ENCODE assay signal across 32 mouse cellular contexts in genomic region chr13:60491948-60492464, GRCm38 (mm10).
DNase-seq lines count a peak whose midpoint lies in the region; ATAC-seq and TF ChIP-seq lines count a peak whose summit lies in the region.
"Had no signal": no experiment of that assay in that cellular context is flagged by ENCODE, and none has a peak within 500 bp of the region (broad histone marks: within the 10 kb centered on the region; RNA-seq: fewer than 3 reads in every experiment).

No protein-coding gene starts in this region.

- no peaks in the 10 kb centered on the region for H3K9me3 ChIP-seq in liver, postnatal 0 days (ENCODE audit: low read length)
- H3K9me3 ChIP-seq in liver, embryonic 12.5 days (replicated peaks): no peaks in the 10 kb centered on the region
- H3K9me3 ChIP-seq in hindbrain, postnatal 0 days (ENCODE audit: low read length): no peaks in the 10 kb centered on the region
- no peaks in the 10 kb centered on the region for H3K9me3 ChIP-seq in midbrain, embryonic 15.5 days
- H3K9me3 ChIP-seq: embryonic facial prominence, embryonic 13.5 days; forebrain, embryonic 12.5 days; forebrain, embryonic 15.5 days; heart, embryonic 15.5 days; hindbrain, embryonic 12.5 days; hindbrain, embryonic 15.5 days had no signal

- TF ChIP-seq CTCF in liver, postnatal 0 days (IDR thresholded peaks at IDR 0.05; ENCODE audit: low read depth): no peak
- no peak for TF ChIP-seq CTCF in hindbrain, postnatal 0 days (IDR thresholded peaks at IDR 0.05; ENCODE audit: low read depth)

- H3K36me3 ChIP-seq in liver, postnatal 0 days (replicated peaks; ENCODE audit: insufficient read depth, low read length): no peaks in the 10 kb centered on the region
- no peaks in the 10 kb centered on the region for H3K36me3 ChIP-seq in liver, embryonic 12.5 days
- no peaks in the 10 kb centered on the region for H3K36me3 ChIP-seq in hindbrain, postnatal 0 days (ENCODE audit: insufficient read depth, low read length)
- H3K36me3 ChIP-seq in midbrain, embryonic 15.5 days (replicated peaks): no peaks in the 10 kb centered on the region
- H3K36me3 ChIP-seq: embryonic facial prominence, embryonic 10.5 days; embryonic facial prominence, embryonic 13.5 days; forebrain, embryonic 12.5 days; forebrain, embryonic 15.5 days; G1E; heart, embryonic 12.5 days; heart, embryonic 15.5 days; hindbrain, embryonic 12.5 days; hindbrain, embryonic 15.5 days had no signal

- DNase-seq in heart, adult 11 months: peak; percentile 42
- no peak for DNase-seq in heart, postnatal 36 days
- peak; percentile 28 for DNase-seq in liver, postnatal 0 days
- DNase-seq in hindbrain, postnatal 0 days (ENCODE audit: low spot score): no peak
- DNase-seq: adrenal gland, adult 2 months; adrenal gland, postnatal 14 days; cerebellum, adult 11 months; cerebellum, adult 2 months; cerebellum, adult 9-11 months; cerebellum, postnatal 25 days; embryo, embryonic 11 days; gastrocnemius, postnatal 10 days; gastrocnemius, postnatal 36 days; heart, adult 18-20 months; heart, postnatal 10 days; heart, postnatal 4 days had no signal

- H3K27me3 ChIP-seq in liver, postnatal 0 days (ENCODE audit: insufficient read depth, low read length): no peaks in the 10 kb centered on the region
- H3K27me3 ChIP-seq in liver, embryonic 12.5 days (replicated peaks): no peaks in the 10 kb centered on the region; the same call in 1 of the 2 replicates
- H3K27me3 ChIP-seq in hindbrain, postnatal 0 days (ENCODE audit: insufficient read depth, low read length): no peaks in the 10 kb centered on the region
- H3K27me3 ChIP-seq in midbrain, embryonic 15.5 days (replicated peaks): no peaks in the 10 kb centered on the region
- H3K27me3 ChIP-seq: CH12.LX; embryonic facial prominence, embryonic 13.5 days; forebrain, embryonic 12.5 days; forebrain, embryonic 15.5 days; heart, embryonic 15.5 days; hindbrain, embryonic 12.5 days; hindbrain, embryonic 15.5 days; Patski had no signal

- peaks cover 10% of the 10 kb centered on the region; the same call in 1 of the 2 replicates for H3K4me1 ChIP-seq in liver, postnatal 0 days (ENCODE audit: insufficient read depth)
- 0 out of 2 replicates have a peak, but pooled peaks cover 9% of the 10 kb centered on the region for H3K4me1 ChIP-seq in liver, embryonic 12.5 days
- H3K4me1 ChIP-seq in hindbrain, postnatal 0 days (ENCODE audit: insufficient read depth, low read length): 0 out of 2 replicates have a peak, but pooled peaks cover 7% of the 10 kb centered on the region
- H3K4me1 ChIP-seq in midbrain, embryonic 15.5 days: no peaks in the 10 kb centered on the region

- intact Hi-C loops in heart, postnatal 36 days (cut with DNase I): no loop called here

- no peak for TF ChIP-seq EP300 in liver, postnatal 0 days (IDR thresholded peaks at IDR 0.05; ENCODE audit: low read depth)

- H3K4me3 ChIP-seq in liver, postnatal 0 days (ENCODE audit: low read depth, low read length): no peak overlapping the region
- H3K4me3 ChIP-seq in liver, embryonic 12.5 days: no peak overlapping the region
- no peak overlapping the region for H3K4me3 ChIP-seq in hindbrain, postnatal 0 days (ENCODE audit: low read length)
- H3K4me3 ChIP-seq in midbrain, embryonic 15.5 days: no peak overlapping the region
- H3K4me3 ChIP-seq: embryonic facial prominence, embryonic 10.5 days; embryonic facial prominence, embryonic 13.5 days; erythroblast, embryonic 14.5 days; forebrain, embryonic 12.5 days; forebrain, embryonic 15.5 days; heart, embryonic 12.5 days; heart, embryonic 15.5 days; hindbrain, embryonic 12.5 days; hindbrain, embryonic 15.5 days had no signal

- peak; percentile 72 for ATAC-seq in liver, postnatal 0 days
- ATAC-seq in liver, embryonic 12.5 days: no peak
- ATAC-seq in common myeloid progenitor, adult 5-6 weeks (replicated peaks; ENCODE audit: low read depth, poor library complexity, severe bottlenecking): peak; percentile 72
- peak; percentile 80 for ATAC-seq in megakaryocyte, adult 5-6 weeks (ENCODE audit: poor library complexity, severe bottlenecking)
- ATAC-seq in hindbrain, postnatal 0 days: no peak
- no peak for ATAC-seq in midbrain, embryonic 15.5 days (replicated peaks)
- ATAC-seq: forebrain, embryonic 15.5 days; Patski had no signal

- 0 out of 2 replicates have a peak overlapping the region, but pooled peaks have one; percentile 13 for H3K4me2 ChIP-seq in liver, postnatal 0 days (ENCODE audit: low read depth, low read length)
- no peak overlapping the region for H3K4me2 ChIP-seq in liver, embryonic 12.5 days
- no peak overlapping the region for H3K4me2 ChIP-seq in hindbrain, postnatal 0 days (ENCODE audit: low read depth, low read length)
- H3K4me2 ChIP-seq in midbrain, embryonic 15.5 days: no peak overlapping the region
- H3K4me2 ChIP-seq: embryonic facial prominence, embryonic 13.5 days; forebrain, embryonic 12.5 days; forebrain, embryonic 15.5 days; heart, embryonic 12.5 days; heart, embryonic 15.5 days; hindbrain, embryonic 12.5 days; hindbrain, embryonic 15.5 days had no signal

- no peak overlapping the region for H3K9ac ChIP-seq in liver, postnatal 0 days (replicated peaks)
- no peak overlapping the region for H3K9ac ChIP-seq in liver, embryonic 12.5 days
- no peak overlapping the region for H3K9ac ChIP-seq in hindbrain, postnatal 0 days (replicated peaks; ENCODE audit: low read length)
- H3K9ac ChIP-seq in midbrain, embryonic 15.5 days: no peak overlapping the region
- H3K9ac ChIP-seq: embryonic facial prominence, embryonic 13.5 days; forebrain, embryonic 12.5 days; forebrain, embryonic 15.5 days; heart, embryonic 12.5 days; heart, embryonic 15.5 days; hindbrain, embryonic 12.5 days; hindbrain, embryonic 15.5 days had no signal

- H3K27ac ChIP-seq in liver, postnatal 0 days (ENCODE audit: low read depth): no peak overlapping the region
- H3K27ac ChIP-seq in liver, embryonic 12.5 days: no peak overlapping the region
- no peak overlapping the region for H3K27ac ChIP-seq in hindbrain, postnatal 0 days
- H3K27ac ChIP-seq in midbrain, embryonic 15.5 days: no peak overlapping the region
- H3K27ac ChIP-seq: embryonic facial prominence, embryonic 10.5 days; embryonic facial prominence, embryonic 13.5 days; forebrain, embryonic 12.5 days; forebrain, embryonic 15.5 days; heart, embryonic 15.5 days; hindbrain, embryonic 12.5 days; hindbrain, embryonic 15.5 days had no signal

- 16% methylated on average over 16 of the region's 16 CpGs for WGBS in liver, postnatal 0 days (ENCODE audit: insufficient replicate concordance)
- 36% methylated on average over 16 of the region's 16 CpGs for WGBS in liver, embryonic 12.5 days (ENCODE audit: insufficient replicate concordance)
- 83% methylated on average over 16 of the region's 16 CpGs for WGBS in hindbrain, postnatal 0 days
- 85% methylated on average over 16 of the region's 16 CpGs for WGBS in midbrain, embryonic 15.5 days

Comparison
In these comparisons a context has a peak if more than half of its experiments do, and no peak if none do; other contexts are left out.
1. DNase-seq: peak in heart, adult 11 months (single experiment) and liver, postnatal 0 days (single experiment); none in heart, postnatal 36 days (0 of 2) and hindbrain, postnatal 0 days (single experiment).
2. ATAC-seq: peak in liver, postnatal 0 days (single experiment), common myeloid progenitor, adult 5-6 weeks (single experiment) and megakaryocyte, adult 5-6 weeks (single experiment); none in liver, embryonic 12.5 days (single experiment), hindbrain, postnatal 0 days (single experiment) and midbrain, embryonic 15.5 days (single experiment).